Mouse (Mus musculus) cerebellum, adult 9-10 months (tissue): Measurements from ENCODE around the gene Camta1.

Source experiments
- DNase-seq: peaks from one replicate; pipeline ENCODE4 v3.0.0; 2022

Gene Camta1

DNA sequence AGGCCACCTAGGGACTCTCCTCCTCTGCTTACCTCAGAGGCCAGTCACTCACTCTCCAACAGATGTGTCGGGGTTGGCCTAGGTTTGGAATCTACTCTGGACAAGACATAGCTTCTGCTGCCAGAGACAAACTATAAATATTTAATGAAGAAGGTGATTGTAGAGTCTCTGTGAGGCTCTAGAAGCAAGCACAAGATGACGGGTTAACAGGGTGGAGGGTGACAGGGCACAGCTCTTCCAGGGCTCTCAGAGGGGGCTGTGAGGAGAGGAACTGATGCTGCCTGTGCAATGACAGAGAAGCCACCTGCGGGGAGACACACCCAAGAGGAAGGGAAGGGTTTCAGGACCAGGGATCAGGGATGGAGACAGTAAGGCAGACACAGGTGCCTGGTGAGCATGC is 682.0 kb downstream of the Camta1 start:
- no peak for DNase-seq

DNA sequence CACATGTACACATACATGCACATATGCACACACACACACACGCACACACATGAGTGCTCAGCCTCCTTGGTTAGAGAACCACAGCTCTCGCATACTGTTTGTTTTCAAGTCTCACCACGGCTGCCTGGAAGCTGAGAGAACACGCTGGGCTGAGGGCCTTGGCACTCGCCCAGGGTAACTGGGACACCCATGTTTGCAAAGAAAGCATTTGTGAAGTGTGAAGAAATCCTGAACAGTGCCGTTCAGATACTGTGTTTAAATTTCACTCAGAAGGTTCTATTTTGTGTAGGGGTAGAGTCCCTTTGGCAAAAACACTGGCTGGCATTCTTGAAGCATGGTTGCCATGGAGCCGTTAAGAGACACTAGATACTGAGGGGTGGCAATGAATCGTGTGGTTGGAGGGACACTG is 682.7 kb downstream of the Camta1 start:
- no peak for DNase-seq

DNA sequence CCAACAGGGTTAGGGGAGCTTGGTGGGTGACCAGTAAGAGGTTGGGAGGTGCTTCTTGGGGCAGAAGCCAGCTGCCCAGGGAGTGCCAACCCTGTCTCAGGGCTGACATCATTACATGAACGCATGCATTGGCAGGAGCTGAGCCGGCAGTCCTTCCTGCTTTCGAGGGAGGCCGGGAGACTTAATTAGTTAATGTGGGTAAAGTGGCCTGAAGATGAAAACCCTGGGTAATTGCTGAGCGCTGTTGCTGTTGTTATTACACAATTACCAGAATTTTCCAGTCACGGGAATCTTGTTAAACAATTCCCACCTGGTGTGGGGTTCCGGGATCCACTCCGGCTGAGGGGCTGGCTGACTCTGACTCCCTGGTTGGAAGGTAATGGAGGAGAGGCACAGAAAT is 689.1 kb downstream of the Camta1 start:
- DNase-seq, result no peak

DNA sequence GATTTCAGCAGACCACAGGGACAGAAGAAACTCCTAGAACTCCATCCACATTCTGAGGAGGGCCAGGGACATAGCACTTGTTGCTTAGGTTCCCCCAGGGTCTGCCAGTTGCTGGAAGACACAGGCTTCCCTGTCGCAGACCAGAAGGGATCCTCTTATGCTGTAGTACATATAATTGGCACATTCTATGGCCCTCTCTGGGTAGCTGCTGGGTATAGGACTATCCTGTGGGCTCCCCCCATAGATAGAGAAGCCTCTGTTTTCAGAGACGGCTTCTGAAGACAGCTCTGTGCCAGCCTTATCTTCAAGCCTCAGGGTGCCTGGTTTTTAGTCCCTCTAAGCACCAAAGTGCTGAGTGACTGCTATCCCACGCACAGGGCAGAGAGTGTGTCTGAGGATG is 690.6 kb downstream of the Camta1 start:
- DNase-seq, result no peak

DNA sequence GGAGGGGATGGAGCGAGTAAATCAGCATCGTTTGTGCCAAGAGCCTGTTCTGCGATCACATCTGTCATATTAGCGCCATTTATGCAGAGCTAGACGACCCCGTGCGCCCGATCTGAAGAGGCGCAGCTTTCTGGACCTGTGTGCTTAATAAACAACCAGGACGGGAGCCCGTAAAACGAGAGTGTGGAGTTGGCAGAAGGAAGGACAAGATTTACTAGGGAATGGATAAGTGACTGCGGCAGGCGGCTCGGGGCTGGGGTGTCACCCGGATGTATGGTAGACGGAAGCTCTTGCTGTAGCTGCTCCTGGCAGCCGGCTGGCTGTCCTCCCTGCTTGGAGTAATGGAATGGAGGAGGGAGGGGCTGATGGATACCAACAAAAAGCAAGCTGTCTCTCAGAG is 691.0 kb downstream of the Camta1 start:
- no peak for DNase-seq

- no peak for DNase-seq
Observed at GRCm38 (mm10) chr4:151166969-151167368, 694.7 kb downstream of the Camta1 start.

GRCm38 (mm10) chr4:151165539-151165938 is 696.1 kb downstream of the Camta1 start:
- peak; percentile 98 for DNase-seq

DNA sequence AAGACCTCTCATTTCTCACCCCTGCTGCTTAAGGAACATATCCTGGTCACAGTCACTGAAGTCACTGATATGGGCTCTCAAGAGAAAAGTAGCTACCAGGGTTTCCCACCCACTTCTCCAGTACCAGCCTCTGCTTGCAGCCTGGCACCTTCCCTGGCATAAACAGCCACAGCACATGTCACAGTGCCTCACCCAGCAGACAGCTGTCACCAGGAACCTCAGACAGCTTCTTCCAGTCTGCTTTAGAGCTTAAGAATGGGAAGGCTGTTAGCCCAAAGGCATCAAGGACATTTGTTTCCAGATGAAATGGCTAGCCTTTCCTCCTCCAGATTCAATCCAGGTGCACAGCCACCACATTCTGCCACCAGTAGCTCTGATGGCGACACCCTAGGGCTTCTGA is 697.4 kb downstream of the Camta1 start:
- no peak for DNase-seq

DNA sequence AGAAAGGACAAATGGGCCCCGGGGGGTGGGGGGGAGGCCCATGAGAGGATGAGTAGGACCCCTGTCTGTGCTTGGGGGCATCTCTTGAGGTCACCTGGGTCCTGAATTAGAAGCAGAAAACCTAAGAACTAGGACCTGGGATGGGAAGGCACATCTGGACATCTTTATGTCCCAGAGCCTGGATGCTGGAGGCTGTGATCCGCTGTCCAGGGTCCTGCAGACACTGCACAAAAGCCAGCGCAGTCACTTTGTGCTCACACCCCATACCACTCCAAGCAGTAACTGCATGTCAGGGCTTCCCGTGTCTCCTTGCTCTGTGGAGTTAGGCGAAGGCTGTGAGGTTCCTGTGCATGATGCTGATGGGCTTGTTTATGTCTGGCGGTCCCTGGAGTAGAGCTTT is 699.8 kb downstream of the Camta1 start:
- DNase-seq, result no peak

DNA sequence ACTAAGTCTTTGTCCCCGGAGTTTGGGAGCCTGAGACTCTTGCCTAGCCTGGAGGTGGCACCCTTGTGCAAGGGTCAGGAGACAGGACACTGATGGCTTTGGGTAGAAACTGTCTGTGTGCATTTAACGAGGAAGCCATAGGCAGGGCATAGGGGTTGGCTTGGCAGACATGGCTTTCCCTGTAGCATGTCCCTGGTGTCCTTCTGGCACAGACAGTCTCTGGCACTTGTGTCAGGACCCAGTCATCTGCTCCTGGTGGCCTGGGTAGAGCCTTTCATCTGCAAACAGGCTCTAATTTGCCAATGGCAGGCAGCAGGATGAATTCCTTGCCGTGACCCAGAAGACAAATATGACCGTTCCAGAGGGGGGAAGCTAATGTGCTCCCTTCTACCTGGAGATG is 700.7 kb downstream of the Camta1 start:
- no peak for DNase-seq

GRCm38 (mm10) chr4:151160476-151160875 is 701.2 kb downstream of the Camta1 start:
- no peak for DNase-seq

DNA sequence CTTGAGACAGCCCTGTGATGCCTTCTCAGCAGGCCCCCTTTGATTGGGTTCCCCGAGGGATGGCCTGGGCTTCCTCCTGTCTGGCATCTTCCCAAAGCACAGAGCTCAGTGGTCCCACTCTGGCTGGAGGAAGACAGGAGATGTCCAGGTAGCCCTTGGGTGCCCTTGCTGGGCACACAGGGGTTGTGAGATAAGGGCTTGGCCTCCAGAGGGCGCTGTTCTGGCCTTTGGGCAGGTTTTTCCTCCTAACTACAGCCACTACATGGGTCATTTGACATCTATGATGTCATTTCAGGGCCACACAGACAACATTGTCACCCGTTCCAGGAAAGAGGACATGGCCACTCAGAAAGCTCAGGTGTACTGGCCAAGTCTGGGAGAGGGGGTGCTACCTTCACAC is 703.4 kb downstream of the Camta1 start:
- DNase-seq, result no peak

- DNase-seq, result peak; percentile 90
Observed at GRCm38 (mm10) chr4:151156904-151157303, 704.8 kb downstream of the Camta1 start.

DNA sequence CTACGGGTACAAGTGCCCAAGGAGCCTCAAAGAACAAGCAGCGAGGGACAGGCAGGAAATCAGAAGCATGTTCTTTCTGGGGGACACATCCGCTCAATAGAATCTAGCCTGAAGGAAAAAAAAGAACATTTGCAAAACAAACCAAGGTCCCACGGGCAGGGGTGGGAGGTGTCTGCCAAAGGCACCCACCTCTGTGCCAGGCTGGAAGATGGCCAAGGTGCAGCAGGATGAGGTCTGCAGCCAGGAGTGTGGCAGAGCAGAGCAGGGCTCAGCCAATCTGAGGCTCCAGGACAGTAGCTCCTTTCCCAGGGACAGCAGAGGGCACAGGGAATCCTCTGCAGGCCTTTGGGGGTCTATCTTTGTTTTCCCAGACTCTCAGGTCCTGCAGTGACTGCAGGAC is 706.1 kb downstream of the Camta1 start:
- DNase-seq, result no peak

- DNase-seq, result no peak
Observed at GRCm38 (mm10) chr4:151154306-151154705, 707.4 kb downstream of the Camta1 start.

GRCm38 (mm10) chr4:151152010-151152409 is 709.7 kb downstream of the Camta1 start:
- DNase-seq, result no peak

DNA sequence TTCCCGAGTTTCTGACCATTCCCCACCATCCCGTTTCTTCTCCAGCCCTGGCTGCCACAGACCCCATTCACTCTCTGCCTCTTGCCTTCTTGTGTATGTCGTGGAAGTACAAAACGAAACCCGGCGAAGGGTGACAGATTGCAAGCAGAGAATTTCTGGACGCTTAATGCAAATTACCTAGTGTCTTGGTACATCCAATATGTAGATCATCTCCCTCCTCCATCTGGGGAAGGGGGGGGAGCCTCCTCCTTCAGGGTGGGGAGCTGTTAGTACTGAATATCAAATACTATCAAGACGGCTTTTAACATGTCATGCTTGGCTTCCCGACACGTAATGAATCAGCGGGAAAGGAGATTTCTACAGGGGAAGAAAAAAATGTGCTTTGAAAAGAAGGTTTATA is 710.8 kb downstream of the Camta1 start:
- DNase-seq, result no peak

DNA sequence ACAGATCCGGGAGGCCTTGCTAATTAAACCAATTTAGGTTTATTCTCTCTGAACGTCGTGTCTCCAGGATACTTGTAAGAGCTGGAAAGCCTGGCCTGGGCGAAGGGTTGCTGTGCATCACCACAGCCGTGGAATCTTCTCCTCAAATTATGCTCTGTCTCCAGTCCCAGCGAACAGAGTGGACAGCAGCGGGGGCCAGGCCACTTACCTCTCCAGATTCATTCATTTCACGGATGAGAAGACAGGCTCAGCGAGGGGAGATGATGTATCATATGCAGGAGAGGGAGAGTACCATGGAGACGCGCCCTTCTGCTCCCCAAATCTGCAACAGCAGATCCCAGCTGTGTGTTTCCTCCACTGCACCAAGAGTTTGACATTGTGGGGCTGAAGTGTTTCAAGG is 711.6 kb downstream of the Camta1 start:
- no peak for DNase-seq

GRCm38 (mm10) chr4:151147541-151147940 is 714.1 kb downstream of the Camta1 start:
- DNase-seq, result no peak

GRCm38 (mm10) chr4:151144121-151144520 is 717.6 kb downstream of the Camta1 start:
- no peak for DNase-seq

- DNase-seq, result peak; percentile 99
Observed at GRCm38 (mm10) chr4:151141196-151141880, 720.3 kb downstream of the Camta1 start.

GRCm38 (mm10) chr4:151140368-151140982 is 721.2 kb downstream of the Camta1 start:
- peak; percentile 82 for DNase-seq

GRCm38 (mm10) chr4:151139053-151139840 is 722.4 kb downstream of the Camta1 start:
- peak; percentile 96 for DNase-seq

- DNase-seq, result peak; percentile 68
Observed at GRCm38 (mm10) chr4:151138586-151138985, 723.1 kb downstream of the Camta1 start.
